Mouse (Mus musculus) heart, embryonic 15.5 days (tissue): ENCODE data around the gene St14. TPM values are rescaled to one million over a fixed set of nuclear protein-coding genes. Genes with fewer than 3 reads are reported as not detected.

Experiments
- ATAC-seq: fragments of 200-750 bp; cut with Nextera tagmentation; replicated peaks from 2 replicates; pipeline ENCODE4 v1.8.0; 2017; ENCODE audit warnings: low read depth, moderate TSS enrichment; ENCODE audit not compliant: insufficient number of reproducible peaks, insufficient read depth, low FRiP score
- H3K27ac ChIP-seq: fragments of 300-500 bp; sonication (generic); 2 replicates; pipeline ENCODE4 v1.5.1; 2015; ENCODE audit warnings: mild to moderate bottlenecking, inconsistent platforms
- H3K27me3 ChIP-seq: fragments of 300-500 bp; sonication (generic); 2 replicates; pipeline ENCODE4 v1.6.1; 2015; ENCODE audit warnings: inconsistent platforms
- H3K36me3 ChIP-seq: fragments of 300-500 bp; sonication (generic); 2 replicates; pipeline ENCODE4 v1.6.1; 2015; ENCODE audit warnings: mild to moderate bottlenecking, inconsistent platforms
- H3K4me1 ChIP-seq: fragments of 300-500 bp; sonication (generic); replicated peaks from 2 replicates; pipeline ENCODE4 v1.6.1; 2015; ENCODE audit warnings: inconsistent platforms
- H3K4me2 ChIP-seq: fragments of 300-500 bp; sonication (generic); 2 replicates; pipeline ENCODE4 v1.6.1; 2015; ENCODE audit warnings: inconsistent platforms, mild to moderate bottlenecking, moderate library complexity
- H3K4me3 ChIP-seq: fragments of 300-500 bp; sonication (generic); 2 replicates; pipeline ENCODE4 v1.5.1; 2015; ENCODE audit warnings: mild to moderate bottlenecking, inconsistent platforms
- H3K9ac ChIP-seq: fragments of 300-500 bp; sonication (generic); 2 replicates; pipeline ENCODE4 v1.6.1; 2015; ENCODE audit warnings: mild to moderate bottlenecking, inconsistent platforms
- H3K9me3 ChIP-seq: fragments of 300-500 bp; sonication (generic); replicated peaks from 2 replicates; pipeline ENCODE4 v1.6.1; 2016; ENCODE audit warnings: inconsistent platforms
- WGBS: fragments of 180-500 bp; shearing (Covaris S2); methylation state at CpG from one replicate; pipeline ENCODE4 v1.1.7; 2015; ENCODE audit warnings: mixed read lengths; 5-methylcytosine and 5-hydroxymethylcytosine counted together
- polyA plus RNA-seq: library from polyadenylated mRNA; unstranded; fragments of >200 nt; fragmentation: Nextera tagmentation; extraction: Ambion mirVana; gene quantifications from 2 replicates; pipeline ENCODE4 v1.2.1, GENCODE M21; 2015

The St14 gene
- polyA plus RNA-seq, 1 experiment from 2014 or later = 2.2 TPM

DNA sequence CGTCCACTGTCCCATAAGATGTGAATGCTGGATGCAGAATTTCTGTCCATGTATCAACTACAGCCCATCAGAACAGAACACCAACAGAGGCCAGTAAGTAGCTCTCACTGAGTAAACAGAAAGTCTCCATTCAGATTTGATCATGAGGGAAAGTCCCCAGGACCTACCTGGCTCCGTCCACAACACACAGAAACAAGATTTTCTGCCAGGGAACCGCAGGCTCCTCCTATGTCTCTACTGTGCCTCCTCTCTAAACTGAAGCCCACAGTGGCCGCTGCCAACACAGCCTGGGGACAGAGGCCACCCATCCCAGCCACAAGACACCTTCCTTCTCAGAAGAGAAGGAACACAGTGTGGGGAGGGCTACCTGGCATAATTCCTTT, 11.1 kb downstream of the St14 start:
- Histone ChIP-seq H3K4me2 (peak overlapping the region; percentile 35; the same call in 1 of the 2 replicates), H3K9me3 (no peaks in the 10 kb centered on the region), H3K9ac (no peak overlapping the region), H3K36me3 (no peaks in the 10 kb centered on the region), H3K27me3 (no peaks in the 10 kb centered on the region), H3K4me1 (peaks cover 27% of the 10 kb centered on the region), H3K4me3 (no peak overlapping the region), H3K27ac (0 out of 2 replicates have a peak overlapping the region, but pooled peaks have one; percentile 15)
- ATAC-seq = no peak
- 64% methylated on average over 4 of the region's 4 CpGs for WGBS

DNA sequence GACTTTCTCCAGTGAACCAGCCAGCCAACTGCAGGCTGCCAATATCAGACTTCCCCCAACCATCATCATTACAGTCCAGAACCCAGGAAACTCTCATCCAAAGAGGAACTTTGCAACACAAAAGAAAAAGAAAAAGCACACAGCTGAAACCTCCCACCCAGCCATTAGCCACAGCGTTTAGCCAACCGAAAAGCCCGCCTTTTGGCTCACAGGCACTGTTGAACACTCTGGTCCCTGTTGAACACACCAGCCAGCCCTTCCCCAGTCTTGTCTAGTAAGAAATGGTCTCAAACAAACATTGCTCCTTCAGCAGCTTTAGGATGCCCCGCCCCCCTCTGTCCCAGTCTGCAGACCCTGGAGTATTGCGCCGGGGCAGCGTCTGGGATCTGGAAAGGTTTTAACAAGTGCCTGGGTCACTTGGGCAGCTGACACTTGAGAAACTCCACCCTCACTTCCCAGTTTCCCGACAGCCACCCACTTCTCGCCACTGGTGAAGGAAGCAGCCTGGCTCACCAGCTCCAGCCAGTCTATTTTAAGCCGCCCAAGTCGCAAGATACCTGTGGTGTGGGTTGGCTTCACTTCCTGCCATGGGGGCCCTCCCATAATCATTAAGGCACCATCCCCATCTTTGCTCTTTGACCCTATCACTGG, 11.6 kb downstream of the St14 start:
- 0 out of 2 replicates have a peak overlapping the region, but pooled peaks have one; percentile 15 for H3K27ac ChIP-seq
- ATAC-seq = no peak

DNA sequence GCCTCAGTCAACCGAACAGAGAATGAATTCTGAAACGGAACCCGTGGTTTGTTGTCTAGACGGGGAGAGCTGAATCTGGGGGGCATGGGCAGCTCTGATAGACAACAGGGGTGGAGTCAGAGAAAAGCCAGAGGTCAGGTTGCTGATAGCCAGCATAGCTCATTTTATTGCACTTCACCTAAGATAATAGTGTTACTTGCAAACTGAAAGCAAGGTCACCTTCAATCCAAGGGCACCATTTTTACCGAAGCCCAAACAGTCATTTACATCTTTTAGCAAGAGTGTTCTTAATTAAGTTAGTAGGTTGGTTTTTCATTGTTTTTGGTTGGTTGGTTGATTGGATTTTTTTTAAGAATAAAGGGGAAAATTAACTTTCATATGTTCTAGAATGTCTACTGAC, 12.2 kb downstream of the St14 start:
- no peak for ATAC-seq
- H3K27ac ChIP-seq = no peak overlapping the region
- 53% methylated on average over 5 of the region's 5 CpGs for WGBS

More for the DNA sequence above, 11.6 kb downstream of the St14 start:
- peak overlapping the region; percentile 35 for H3K4me2 ChIP-seq
- H3K4me1 ChIP-seq = peaks cover 27% of the 10 kb centered on the region
- H3K9ac ChIP-seq = no peak overlapping the region
- no peaks in the 10 kb centered on the region for H3K27me3 ChIP-seq
- no peaks in the 10 kb centered on the region for H3K36me3 ChIP-seq
- H3K9me3 ChIP-seq = no peaks in the 10 kb centered on the region
- 39% methylated on average over 11 of the region's 11 CpGs for WGBS
- H3K4me3 ChIP-seq = no peak overlapping the region

DNA sequence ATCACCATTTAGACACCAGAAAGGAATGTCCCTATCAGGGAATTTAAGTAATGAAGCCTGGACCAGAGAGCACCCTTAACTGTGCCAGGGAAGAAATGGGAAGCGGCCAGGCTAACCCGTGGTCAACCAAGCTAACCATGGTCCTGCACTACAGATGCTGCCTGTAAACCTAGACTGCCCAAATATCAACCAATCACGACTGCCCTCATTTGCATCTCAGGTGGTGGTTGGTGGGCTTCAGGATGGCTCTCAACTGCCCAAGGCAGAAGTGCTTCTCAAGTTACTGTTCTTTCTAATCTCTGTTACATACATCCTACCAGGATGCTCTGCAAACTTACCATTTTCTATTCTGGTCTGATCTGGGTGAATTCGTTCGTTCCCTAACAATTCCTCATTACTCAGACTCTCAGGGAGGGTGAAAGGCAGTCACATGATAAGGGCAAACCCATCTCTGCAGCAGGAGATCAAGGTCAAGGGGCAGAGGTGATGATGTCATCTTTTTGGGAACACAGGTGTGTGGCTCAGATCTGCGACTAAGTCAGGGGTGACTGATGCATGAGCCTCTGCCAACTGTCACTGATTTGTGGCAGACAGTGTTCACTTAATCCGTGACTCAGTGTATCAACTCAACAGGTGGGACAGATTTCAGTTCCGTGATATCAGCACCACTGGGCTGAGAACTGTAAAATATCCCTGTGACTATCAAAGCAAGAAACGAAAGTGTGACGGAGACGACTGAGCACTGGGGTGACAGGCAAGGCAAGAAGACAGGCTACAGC, 12.9 kb downstream of the St14 start:
- H3K9ac ChIP-seq = no peak overlapping the region
- H3K4me2 ChIP-seq = 0 out of 2 replicates have a peak overlapping the region, but pooled peaks have one; percentile 10
- WGBS = 30% methylated on average over 11 of the region's 11 CpGs
- H3K27me3 ChIP-seq = no peaks in the 10 kb centered on the region
- peak; percentile 86 for ATAC-seq
- no peaks in the 10 kb centered on the region for H3K36me3 ChIP-seq
- no peaks in the 10 kb centered on the region for H3K9me3 ChIP-seq
- H3K4me3 ChIP-seq = no peak overlapping the region
- H3K27ac ChIP-seq = no peak overlapping the region
- peaks cover 27% of the 10 kb centered on the region for H3K4me1 ChIP-seq

More for the DNA sequence above, 12.2 kb downstream of the St14 start:
- Histone ChIP-seq H3K4me2 (no peak overlapping the region), H3K9ac (no peak overlapping the region), H3K4me3 (no peak overlapping the region), H3K27me3 (no peaks in the 10 kb centered on the region), H3K9me3 (no peaks in the 10 kb centered on the region), H3K4me1 (peaks cover 27% of the 10 kb centered on the region), H3K36me3 (no peaks in the 10 kb centered on the region)

DNA sequence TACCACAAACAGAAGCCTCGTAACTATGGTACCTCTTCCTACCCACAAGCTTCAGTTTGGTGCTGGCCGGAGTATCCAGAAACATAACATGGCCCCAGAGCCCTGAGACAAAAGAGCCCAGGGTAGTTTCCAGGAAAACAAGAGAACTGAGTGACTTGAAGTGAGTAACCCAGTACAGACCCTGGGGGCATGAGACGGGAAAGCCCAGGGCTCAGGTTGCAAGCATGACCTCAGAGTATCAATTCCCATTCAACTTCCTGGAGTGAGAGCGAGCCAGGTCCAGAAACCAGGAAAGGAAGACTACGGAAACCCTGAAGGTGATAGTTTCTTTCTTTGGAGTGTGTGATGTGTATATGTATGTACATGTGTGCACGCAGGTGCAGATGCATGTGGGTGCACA, 14.2 kb downstream of the St14 start:
- Histone ChIP-seq H3K4me2 (no peak overlapping the region), H3K36me3 (no peaks in the 10 kb centered on the region), H3K27ac (no peak overlapping the region), H3K4me1 (peaks cover 27% of the 10 kb centered on the region), H3K9me3 (no peaks in the 10 kb centered on the region), H3K9ac (no peak overlapping the region), H3K4me3 (no peak overlapping the region), H3K27me3 (no peaks in the 10 kb centered on the region)
- no peak for ATAC-seq
- 83% methylated on average over 6 of the region's 6 CpGs for WGBS

DNA sequence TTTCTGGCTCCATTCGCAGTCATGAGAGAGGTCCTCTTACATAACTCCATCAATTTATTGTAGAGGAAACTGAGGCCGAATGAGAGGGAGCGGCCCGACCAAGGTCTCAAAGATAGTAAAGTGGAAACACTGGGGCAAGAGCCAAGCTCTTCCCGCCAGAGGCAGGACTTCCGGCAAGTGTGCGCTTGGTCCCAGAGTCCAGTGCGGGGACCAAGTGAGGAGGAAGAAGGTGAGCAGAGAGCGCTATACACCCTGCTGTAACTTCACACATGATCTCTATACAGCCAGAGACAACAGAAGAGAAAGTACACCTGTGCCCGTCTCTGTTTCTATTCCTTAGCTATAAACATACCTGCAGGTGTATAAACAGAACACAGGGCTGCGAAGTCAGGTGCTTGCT, 14.6 kb downstream of the St14 start:
- H3K4me3 ChIP-seq = no peak overlapping the region
- H3K4me2 ChIP-seq = no peak overlapping the region
- H3K4me1 ChIP-seq = peaks cover 27% of the 10 kb centered on the region
- H3K27ac ChIP-seq = no peak overlapping the region
- H3K9me3 ChIP-seq = no peaks in the 10 kb centered on the region
- no peaks in the 10 kb centered on the region for H3K36me3 ChIP-seq
- no peak for ATAC-seq
- WGBS = 86% methylated on average over 11 of the region's 11 CpGs
- no peak overlapping the region for H3K9ac ChIP-seq
- no peaks in the 10 kb centered on the region for H3K27me3 ChIP-seq

DNA sequence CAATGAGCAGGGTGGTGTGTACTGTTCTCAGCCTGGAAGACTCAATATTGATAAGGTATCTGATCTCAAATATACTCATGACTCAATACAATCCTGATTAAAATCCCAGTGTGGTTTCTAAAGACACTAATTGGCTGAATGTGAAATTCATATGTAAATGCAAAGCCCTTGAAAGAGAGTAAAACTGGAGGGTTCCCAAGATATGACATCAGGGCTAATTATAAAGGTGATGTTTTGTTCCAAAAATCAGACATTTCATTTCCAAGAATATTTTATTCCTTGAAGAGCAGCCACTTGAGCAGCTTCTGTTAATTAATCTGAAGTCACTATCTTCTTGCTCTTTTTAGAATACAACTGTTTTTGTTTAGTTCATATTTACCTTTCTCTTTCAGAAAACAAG, 16.1 kb downstream of the St14 start:
- Histone ChIP-seq H3K27me3 (no peaks in the 10 kb centered on the region), H3K4me3 (no peak overlapping the region), H3K27ac (no peak overlapping the region), H3K4me1 (peaks cover 24% of the 10 kb centered on the region), H3K4me2 (no peak overlapping the region), H3K9ac (no peak overlapping the region), H3K36me3 (no peaks in the 10 kb centered on the region), H3K9me3 (no peaks in the 10 kb centered on the region)
- no peak for ATAC-seq

DNA sequence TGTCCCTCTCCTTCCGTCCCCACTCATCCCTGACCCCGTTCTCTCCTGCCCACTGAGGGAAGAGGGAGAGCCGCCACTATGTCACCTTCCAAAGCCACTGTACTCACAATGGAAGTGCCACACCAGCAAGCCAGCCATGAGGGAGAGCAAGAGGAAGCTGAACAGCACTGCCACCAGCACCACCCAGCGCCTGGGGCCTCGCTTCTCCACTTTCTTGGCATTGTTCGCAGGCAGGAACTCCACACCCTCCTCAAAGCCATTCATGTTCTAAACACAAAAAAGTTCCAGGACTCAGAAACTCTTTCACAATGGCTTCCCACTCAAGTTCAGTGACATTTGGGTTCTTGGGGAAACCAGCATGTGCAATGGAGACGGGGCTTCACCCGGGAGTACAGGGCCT, 23.2 kb downstream of the St14 start:
- Histone ChIP-seq H3K27me3 (no peaks in the 10 kb centered on the region), H3K36me3 (no peaks in the 10 kb centered on the region), H3K9ac (no peak overlapping the region), H3K9me3 (no peaks in the 10 kb centered on the region), H3K27ac (no peak overlapping the region), H3K4me1 (no peaks in the 10 kb centered on the region), H3K4me2 (no peak overlapping the region), H3K4me3 (no peak overlapping the region)
- WGBS = 92% methylated on average over 8 of the region's 8 CpGs
- ATAC-seq = no peak

DNA sequence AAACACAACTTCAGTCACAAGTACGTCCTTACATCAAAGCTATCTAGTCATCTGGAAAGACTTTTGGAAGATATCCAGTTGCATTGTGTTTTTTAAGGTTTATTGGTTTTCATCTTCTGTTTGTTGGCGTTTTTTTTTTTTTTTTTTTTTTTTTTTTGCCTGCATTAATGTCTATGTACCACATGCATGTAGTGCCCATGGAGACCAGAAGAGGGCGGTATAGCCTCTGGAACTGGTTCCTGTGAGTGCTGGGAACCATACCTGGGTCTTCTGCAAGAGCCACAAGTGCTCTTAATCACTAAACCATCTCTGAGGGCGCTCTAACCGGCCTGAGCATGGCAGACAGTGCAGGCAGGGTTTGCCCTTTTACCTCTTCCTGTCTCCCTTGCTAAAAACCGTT, 33.5 kb downstream of the St14 start:
- Histone ChIP-seq H3K4me2 (no peak overlapping the region), H3K9me3 (no peaks in the 10 kb centered on the region), H3K27me3 (peaks cover 5% of the 10 kb centered on the region; the same call in 1 of the 2 replicates), H3K4me3 (no peak overlapping the region), H3K36me3 (no peaks in the 10 kb centered on the region), H3K4me1 (peaks cover 15% of the 10 kb centered on the region), H3K9ac (no peak overlapping the region), H3K27ac (no peak overlapping the region)
- ATAC-seq = no peak
- 72% methylated on average over 6 of the region's 6 CpGs for WGBS

DNA sequence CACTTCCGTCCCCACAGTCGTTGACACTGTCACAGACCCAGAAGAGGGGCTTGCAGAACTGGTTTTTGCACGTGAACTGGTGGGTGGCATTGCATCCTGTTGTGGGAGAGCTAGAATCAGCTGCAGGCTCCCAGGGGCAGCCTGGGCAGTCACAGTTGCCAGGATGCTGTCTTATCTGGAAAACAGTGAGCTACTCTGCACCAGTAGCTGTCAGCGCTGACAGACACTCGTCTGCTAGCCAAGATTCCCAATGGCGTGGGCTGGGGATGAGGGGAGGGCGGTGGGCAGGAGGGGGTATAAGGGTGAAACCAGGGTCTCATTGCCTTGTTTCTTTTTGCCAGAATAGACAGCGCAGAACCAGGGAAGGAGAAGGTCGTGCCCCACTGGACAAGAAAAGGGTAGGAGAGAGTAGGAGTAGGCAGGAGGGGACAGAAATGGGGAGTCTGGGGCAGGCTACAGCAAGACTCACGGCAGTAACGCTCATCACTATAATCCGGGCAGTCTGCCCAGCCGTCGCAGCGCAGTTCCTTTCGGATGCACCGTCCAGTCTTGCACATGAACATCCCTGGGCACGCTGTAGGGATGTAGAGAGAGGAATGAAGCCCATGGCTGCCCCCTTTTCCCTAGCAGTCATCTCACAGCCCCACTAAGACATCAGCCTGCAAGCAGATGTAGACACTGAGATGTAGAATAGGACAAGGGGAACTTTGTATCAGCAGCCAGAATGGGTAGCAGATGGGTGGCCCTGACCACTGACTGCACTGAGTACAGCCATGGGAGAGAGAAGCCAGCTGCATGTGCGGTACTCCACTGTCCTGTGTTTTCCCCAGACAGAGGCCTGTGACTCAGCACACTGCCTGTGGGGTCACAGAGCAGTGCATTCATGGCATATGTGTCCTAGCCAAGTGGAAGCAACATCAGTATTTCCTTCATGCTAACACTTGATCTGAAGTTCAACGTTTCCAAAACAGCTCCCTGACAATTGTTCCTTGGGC, 34.3 kb downstream of the St14 start:
- H3K9ac ChIP-seq = no peak overlapping the region
- peaks cover 15% of the 10 kb centered on the region for H3K4me1 ChIP-seq
- H3K9me3 ChIP-seq = no peaks in the 10 kb centered on the region
- H3K27ac ChIP-seq = no peak overlapping the region
- peak overlapping the region; percentile 19 for H3K4me2 ChIP-seq
- no peak overlapping the region for H3K4me3 ChIP-seq
- H3K27me3 ChIP-seq = peaks cover 5% of the 10 kb centered on the region; the same call in 1 of the 2 replicates
- WGBS = 51% methylated on average over 20 of the region's 20 CpGs
- ATAC-seq = no peak
- H3K36me3 ChIP-seq = no peaks in the 10 kb centered on the region

DNA sequence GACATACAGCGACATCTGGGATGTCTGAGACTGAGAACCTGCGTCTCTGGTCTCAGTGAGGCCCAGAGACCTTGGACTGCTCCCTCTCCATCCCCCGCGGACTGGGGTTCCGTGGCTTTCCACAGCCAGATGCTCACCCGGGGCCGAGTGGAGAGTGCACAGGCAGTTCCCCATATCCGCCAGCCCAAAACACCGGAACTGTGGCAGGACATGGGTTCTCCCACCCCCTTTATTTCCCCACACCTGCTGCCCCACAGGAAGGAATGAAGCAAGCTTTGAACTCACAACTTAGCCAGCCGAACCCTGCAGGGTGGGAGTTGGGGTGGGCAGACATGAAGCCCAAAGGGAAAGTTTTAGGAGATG, 38.8 kb downstream of the St14 start:
- Histone ChIP-seq H3K36me3 (no peaks in the 10 kb centered on the region), H3K4me1 (peaks cover 15% of the 10 kb centered on the region), H3K9ac (no peak overlapping the region), H3K4me3 (no peak overlapping the region), H3K27me3 (peaks cover 5% of the 10 kb centered on the region; the same call in 1 of the 2 replicates), H3K27ac (no peak overlapping the region), H3K4me2 (no peak overlapping the region), H3K9me3 (no peaks in the 10 kb centered on the region)
- no peak for ATAC-seq
- 92% methylated on average over 10 of the region's 10 CpGs for WGBS
